Mouse (Mus musculus): ENCODE measurements around the gene Cryba4.

DNA sequence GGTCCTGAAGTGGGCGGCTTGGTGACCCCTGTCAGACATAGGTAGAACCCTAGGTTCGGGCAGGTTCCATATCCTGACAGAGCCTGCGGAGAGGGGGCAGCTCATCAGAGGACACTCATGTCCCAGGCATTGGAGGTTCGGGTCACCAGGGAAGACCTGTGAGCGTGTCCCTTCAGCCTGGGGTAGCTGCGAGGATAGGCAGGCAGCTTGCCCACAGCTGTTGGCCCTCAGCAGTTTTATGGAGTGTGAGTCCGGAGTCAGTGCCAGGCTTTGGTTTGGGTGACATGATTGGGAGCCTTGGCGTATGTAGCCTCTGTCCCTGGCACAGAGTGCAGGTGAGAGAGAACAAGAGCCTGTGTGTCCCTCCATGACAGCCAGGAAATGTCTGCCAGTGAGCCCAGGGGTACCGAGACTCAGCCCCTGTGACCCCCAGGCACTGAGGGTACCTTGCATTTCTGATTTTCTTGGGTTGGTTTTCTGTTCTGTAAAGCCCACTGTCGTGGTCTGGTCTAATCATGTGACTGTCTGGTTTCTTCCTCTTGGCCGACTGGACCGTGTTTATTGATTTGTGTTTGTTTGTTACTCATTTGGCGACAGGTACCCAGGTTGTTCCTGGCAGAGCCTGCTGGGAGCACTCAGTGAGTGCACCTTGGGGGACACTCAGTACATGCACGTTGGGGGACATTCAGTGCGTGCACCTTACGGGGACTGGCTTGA, 37.7 kb upstream of the Cryba4 start:
- TF ChIP-seq CTCF (IDR thresholded peaks at IDR 0.05; ENCODE audit: borderline replicate concordance, insufficient read depth, low read depth, low read length): no peak
- TF ChIP-seq POLR2A (IDR thresholded peaks at IDR 0.05; ENCODE audit: borderline replicate concordance, insufficient read depth, low read length): no peak
